Mouse (Mus musculus): ENCODE measurements at regions not wholly inside any gene's neighbourhood (a gene's known extent, or its start where the extent isn't known, plus 50 kb on each side); places are given as distances from the start of the nearest gene placed in this dataset.

GRCm38 (mm10) chr13:112204813-112205212 lies 83.4 kb upstream of the Ankrd55 start:
- TF ChIP-seq CTCF (IDR thresholded peaks at IDR 0.05; ENCODE audit: insufficient read depth, low read depth, low read length) (no peak), POLR2A (IDR thresholded peaks at IDR 0.05; ENCODE audit: insufficient read depth, low read depth, low read length) (no peak)

Data from olfactory bulb, adult 2 months (tissue).